Mouse (Mus musculus) liver, adult 2 months (tissue): Measurements from ENCODE around the gene Nasp.

Source experiments
- CTCF ChIP-seq: fragments of 200-500 bp; IDR thresholded peaks from 2 replicates; pipeline ENCODE4 v1.5.1; 2011; ENCODE audit warnings: low read depth, low read length, control low read depth
- POLR2A ChIP-seq: fragments of 200-500 bp; IDR thresholded peaks from 2 replicates; pipeline ENCODE4 v1.6.1; 2011; ENCODE audit warnings: low read length, control low read depth; ENCODE audit not compliant: insufficient read depth; ENCODE audit errors: extremely low read depth

DNA sequence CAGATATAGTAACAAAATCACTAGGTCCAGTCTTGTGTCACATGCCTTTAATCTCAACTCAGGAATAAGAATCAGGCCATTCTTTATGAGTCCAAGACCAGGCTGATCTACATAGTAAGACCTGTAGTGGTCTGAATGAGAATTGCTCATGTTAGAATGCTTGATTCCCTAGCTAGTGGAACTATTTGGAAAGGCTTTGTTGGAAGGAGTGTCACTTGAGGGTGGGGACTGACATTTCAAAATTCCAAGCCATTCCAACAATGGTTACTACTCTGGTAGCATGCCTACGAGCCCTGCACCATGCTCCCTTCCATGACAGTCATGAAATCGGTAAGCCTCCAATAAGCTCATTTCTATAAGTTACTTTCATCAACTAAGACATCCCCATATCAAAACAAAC, 15.1 kb downstream of the Nasp start:
- TF ChIP-seq CTCF (no peak), POLR2A (no peak)
